Mouse (Mus musculus) urinary bladder, postnatal 25 days (tissue): ENCODE results near the gene Zfp37.
"Not testable (repeated sequence)": the region's sequence is repeated elsewhere in the genome, so short reads cannot be mapped to it uniquely, and the experiment has no call there.

Experiments
- DNase-seq: peaks from one replicate; pipeline ENCODE4 v3.0.0; 2022; ENCODE audit warnings: low spot score

Zfp37 gene

DNA sequence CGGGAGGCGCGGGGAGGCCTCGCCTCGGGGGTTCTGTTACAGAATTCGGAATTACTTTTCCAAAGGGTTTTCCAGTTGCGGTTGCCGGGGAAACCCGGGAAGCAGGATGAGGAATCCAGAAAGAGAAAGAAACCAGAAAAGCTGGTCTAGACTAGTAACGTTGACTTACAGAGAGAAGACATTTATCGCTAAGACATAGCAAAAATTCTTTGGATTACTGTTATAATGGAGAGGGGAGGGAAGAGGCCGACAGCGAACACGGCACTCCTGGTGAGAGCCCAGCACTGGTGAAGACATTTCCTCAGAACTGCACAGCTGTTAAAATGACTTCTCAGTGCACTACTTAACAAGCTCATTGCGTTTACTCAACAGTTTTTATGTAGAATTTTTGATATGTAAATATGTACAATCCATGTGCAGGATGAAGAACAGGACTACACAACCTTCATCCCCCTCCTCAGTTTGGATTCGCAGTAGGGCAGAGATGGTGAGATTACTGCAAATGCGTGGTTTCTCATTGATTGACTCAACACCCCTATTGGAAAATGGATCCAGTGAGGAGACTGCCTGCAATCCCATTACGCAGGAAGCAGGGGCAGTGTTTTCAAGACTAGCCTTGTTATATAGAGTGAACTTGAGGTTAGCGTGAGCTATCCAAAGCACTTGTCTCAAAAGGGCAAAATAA is 22.0 kb downstream of the Zfp37 start:
- DNase-seq, result no peak

DNA sequence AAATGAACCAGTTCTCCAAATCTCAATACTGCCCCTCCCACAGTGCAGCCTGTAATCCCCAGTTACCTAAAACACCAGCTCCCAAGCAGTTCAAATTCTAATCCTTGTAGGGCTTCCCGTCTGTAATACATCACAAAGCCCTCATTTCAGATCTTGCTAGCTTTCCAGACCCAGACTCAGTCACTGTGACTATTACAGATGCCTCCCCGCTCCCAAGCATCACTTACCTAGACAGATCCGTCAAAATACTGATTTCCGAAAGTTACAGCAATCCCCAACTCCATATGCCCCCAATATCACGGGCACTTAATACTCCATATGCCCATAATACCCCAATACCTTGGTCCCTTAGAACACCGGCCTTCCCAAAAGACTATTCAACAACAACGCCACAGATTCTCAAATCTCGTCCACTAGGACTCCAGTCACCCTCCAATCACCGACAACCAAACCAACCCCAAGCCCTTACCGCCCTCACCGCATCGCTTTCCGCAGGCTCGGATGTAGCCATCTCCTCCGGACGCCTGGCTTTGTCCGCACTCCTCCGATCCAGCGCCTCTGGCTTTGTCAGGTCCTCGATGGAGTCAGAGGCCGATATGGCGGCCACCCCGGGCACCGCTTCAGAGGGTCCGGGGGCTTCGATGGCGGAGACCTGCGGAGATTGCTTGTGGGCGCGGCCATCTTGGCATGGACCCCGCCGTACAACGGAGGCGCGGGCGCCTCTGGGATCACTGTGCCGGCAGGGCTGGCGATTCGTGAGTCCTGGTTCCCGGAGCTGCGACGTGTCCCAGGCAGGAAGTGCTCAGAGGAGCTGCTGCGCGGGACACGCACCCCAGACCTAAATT is 22.8 kb downstream of the Zfp37 start:
- peak; percentile 86 for DNase-seq

DNA sequence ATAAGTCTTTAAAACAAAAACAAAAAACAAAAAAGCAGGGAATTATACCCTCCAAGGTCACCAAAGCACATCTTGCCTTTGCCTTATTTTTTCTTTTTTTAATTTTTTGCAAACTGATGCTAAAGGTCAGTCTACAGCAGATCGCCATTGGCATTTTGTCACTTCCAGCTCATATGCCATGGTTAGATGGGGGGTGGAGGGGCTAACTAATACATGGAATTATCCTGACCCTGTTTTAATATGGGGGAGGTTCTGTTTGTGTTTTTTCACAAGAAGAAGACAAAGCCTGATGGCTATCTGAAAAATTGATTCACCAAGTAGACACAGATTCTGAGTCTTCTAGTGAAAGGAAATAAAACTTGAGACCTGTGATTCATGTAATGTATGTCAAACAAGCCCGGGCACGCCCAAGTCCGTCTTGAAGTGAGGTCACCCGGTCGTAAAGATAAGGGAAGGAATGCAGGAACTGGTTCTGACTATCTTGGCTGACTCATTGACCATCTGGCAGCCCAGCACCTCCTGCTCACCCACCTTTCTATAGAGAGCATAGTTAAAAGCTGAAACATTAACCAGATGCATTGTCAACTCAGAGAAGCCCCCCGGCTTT is 30.8 kb downstream of the Zfp37 start:
- peak; percentile 23 for DNase-seq

DNA sequence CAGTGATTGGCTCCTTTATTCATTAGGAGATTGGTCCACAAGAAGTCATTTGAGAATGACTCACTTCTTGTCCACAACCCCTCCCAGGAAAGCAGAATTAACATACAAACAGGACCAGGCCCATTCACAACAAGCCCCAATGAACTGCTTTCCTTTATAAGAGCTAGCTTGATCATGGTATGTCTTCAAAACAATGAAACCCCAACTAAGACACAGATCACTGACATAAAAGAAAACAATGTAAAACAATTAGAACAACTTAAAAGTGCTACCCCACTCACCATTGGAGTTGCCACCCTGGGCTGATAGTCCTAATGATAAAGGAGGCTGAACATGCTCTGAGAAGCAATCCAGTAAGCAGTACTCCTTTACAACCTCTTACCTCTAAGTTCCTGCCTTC is 42.1 kb downstream of the Zfp37 start:
- no peak for DNase-seq

DNA sequence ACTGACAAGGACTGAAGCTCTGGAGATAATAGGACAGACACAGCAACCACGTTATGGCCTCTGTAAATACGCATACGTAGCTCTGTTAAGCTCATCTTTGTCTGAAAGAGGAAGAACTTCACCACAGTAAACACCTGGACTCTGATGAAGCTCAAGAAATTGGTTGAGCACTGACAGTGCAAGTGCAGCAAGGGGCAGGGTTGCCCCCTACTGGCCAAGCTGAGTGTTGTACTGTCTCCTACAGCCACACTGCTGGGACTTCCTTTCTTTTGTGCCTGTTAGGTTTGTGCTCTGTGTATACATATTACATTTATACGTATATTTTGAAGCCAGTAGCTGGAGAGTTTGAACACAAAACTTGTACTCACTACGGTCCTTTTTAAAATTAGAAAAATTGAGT is 53.6 kb downstream of the Zfp37 start:
- DNase-seq, result no peak

DNA sequence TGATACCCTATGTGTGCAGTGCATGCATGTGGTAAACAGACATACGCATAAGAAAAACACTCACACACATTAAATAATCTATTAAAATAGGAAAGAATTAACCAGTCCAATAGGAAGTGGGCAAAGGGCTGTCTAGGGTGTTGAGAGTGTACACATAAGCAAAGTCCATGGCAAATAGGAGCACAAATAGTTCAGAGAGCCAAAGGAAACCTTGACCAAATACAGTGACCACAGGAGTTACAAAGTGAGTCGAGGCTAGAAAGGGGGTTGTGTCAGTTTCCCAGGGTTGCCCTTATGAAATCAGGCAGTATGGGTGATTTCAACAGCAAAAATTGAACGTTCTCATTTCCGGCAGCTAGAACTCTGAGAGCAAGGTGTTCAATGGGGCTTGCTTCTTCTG is 56.4 kb downstream of the Zfp37 start:
- no peak for DNase-seq

DNA sequence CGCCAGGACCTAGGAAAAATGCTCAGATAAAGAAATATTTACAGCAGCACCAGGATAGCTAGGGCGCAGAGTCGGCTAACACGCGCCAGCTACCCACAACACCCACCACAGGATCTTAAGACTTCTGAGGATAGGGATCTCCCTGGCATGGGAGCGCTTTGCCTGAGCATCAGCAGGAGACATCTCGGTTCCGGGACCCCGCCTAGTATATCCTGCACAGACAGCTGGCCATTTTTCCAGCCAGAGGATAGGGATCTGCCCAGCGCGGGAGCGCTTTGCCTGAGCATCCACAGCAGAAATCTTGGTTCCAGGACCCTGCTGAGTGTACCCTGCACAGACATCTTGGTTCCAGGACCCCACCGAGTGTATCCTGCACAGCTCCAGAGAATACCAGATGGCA is 63.2 kb downstream of the Zfp37 start:
- DNase-seq, result not testable (repeated sequence)

DNA sequence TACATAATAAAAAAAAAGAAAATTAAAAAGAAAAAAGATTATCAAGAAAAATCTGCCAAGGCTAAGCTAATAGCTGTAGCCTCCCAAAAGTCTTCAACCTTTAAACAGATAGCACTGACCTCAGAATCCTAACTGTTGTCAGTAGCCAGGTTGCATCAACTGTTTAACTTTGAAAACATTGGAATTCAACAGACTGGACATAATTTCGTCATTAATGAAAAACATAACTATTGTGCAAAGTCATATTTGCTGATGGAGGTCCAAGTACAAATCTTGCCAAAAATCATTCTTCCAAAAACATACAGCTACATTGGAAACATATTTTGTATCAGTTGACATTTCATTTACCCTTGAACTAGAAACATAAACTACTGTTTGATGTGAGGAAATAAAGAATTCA is 72.4 kb downstream of the Zfp37 start:
- DNase-seq, result no peak

DNA sequence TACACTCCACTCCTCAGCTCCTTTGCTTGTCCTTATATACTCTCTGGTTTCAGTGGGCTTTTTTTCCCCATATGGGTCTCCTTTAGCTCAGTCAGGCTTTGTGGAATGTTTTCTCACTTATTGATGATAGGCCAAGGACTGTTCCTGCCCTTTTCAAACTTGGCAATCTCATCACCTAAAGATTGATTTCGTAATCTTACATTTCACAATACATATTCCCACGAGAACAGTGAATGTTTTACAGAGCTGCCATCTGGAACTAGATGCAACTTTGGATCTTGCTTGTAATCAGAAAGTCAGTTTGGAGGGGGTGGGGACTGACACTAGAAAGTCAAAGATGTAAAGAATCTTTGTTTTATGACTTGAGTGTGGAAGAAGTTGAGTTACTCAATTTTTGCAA is 80.0 kb downstream of the Zfp37 start, which contains the start of gene Mup21:
TSS of gene Mup21 (minus strand) at position 53 of the 400 bp plus-strand sequence.
- DNase-seq, result no peak
